Comparison of ENCODE assay signal across 22 mouse cellular contexts in the genomic region with DNA sequence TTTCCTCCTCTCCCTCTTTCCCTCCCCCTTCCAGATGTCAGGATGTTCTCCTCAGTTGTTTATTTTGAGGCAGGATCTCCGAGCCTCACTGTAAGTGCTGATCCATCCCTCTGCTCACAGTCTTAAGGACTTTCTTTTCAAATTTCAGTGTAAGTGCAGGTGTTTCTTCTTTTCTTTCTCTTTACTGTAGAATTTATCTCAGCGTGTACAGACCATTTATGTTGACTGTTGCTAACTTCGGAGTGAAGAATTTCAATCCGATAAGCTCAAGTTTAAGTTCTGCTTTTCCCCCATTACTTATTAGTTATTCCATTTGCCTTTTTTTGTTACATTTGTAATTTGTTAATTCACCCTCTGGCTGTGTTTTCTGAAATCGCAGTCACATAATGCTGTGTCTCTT. TPM values are rescaled to one million over a fixed set of nuclear protein-coding genes. Genes with fewer than 3 reads are reported as not detected.
A peak's percentile ranks its signal among the peaks of the same experiment; 100 is the strongest.
DNase-seq lines count a peak whose midpoint lies in the region; TF ChIP-seq lines count a peak whose summit lies in the region.
"Had no signal": no experiment of that assay in that cellular context is flagged by ENCODE, and none has a peak within 500 bp of the region (broad histone marks: within the 10 kb centered on the region; RNA-seq: fewer than 3 reads in every experiment).

No protein-coding gene starts in this region.

- no peak overlapping the region for H3K27ac ChIP-seq in heart, embryonic 10.5 days
- peak overlapping the region; percentile 45; the same call in 1 of the 2 replicates for H3K27ac ChIP-seq in thymus, adult 2 months (ENCODE audit: control insufficient read depth, insufficient read depth, low read length)
- H3K27ac ChIP-seq in macrophage = peak overlapping the region; percentile 98
- H3K27ac ChIP-seq: embryonic facial prominence, embryonic 10.5 days; embryonic facial prominence, embryonic 13.5 days; forebrain, embryonic 12.5 days; forebrain, embryonic 15.5 days; heart, adult 2 months; hindbrain, postnatal 0 days had no signal

- no peaks in the 10 kb centered on the region; the same call in 1 of the 2 replicates for H3K36me3 ChIP-seq in heart, embryonic 10.5 days
- H3K36me3 ChIP-seq in thymus, adult 2 months (ENCODE audit: control insufficient read depth, insufficient read depth, low read length) = no peaks in the 10 kb centered on the region
- H3K36me3 ChIP-seq in macrophage (ENCODE audit: inconsistent target) = no peaks in the 10 kb centered on the region
- H3K36me3 ChIP-seq: forebrain, embryonic 15.5 days had no signal

- no peaks in the 10 kb centered on the region for H3K27me3 ChIP-seq in heart, embryonic 10.5 days (ENCODE audit: insufficient read depth, poor library complexity, severe bottlenecking)
- H3K27me3 ChIP-seq in thymus, adult 2 months (ENCODE audit: control insufficient read depth, insufficient read depth, low read length) = no peaks in the 10 kb centered on the region
- H3K27me3 ChIP-seq: embryonic facial prominence, embryonic 13.5 days; forebrain, embryonic 12.5 days; forebrain, embryonic 15.5 days had no signal

- 72% methylated on average over 5 of the region's 5 CpGs for WGBS in heart, embryonic 10.5 days
- 64% methylated on average over 5 of the region's 5 CpGs for WGBS in thymus, adult 2 months
- WGBS in macrophage (ENCODE audit: missing documents) = 42% methylated on average over 5 of the region's 5 CpGs

- peaks cover 93% of the 10 kb centered on the region for H3K79me2 ChIP-seq in macrophage (ENCODE audit: inconsistent target)

- no peak for TF ChIP-seq POLR2A in thymus, adult 2 months (IDR thresholded peaks at IDR 0.05; ENCODE audit: control insufficient read depth, extremely low read depth, insufficient read depth, low read length, poor library complexity)

- H3K4me1 ChIP-seq in heart, embryonic 10.5 days = peaks cover 23% of the 10 kb centered on the region
- peaks cover 21% of the 10 kb centered on the region for H3K4me1 ChIP-seq in thymus, adult 2 months (replicated peaks; ENCODE audit: control insufficient read depth, insufficient read depth, low read length)

- intact Hi-C loops in heart, postnatal 10 days (cut with DNase I) = no loop called here

- no peak overlapping the region for H3K4me3 ChIP-seq in heart, embryonic 10.5 days
- no peak overlapping the region for H3K4me3 ChIP-seq in thymus, adult 2 months (ENCODE audit: control insufficient read depth, insufficient read depth, low read length)
- H3K4me3 ChIP-seq in macrophage (ENCODE audit: inconsistent target) = no peak overlapping the region
- H3K4me3 ChIP-seq: embryonic facial prominence, embryonic 10.5 days; embryonic facial prominence, embryonic 13.5 days; erythroblast, embryonic 14.5 days; forebrain, embryonic 12.5 days; forebrain, embryonic 15.5 days; heart, adult 2 months; hindbrain, embryonic 10.5 days had no signal

- TF ChIP-seq CTCF in thymus, adult 2 months (IDR thresholded peaks at IDR 0.05; ENCODE audit: borderline replicate concordance, control insufficient read depth, extremely low read depth, insufficient read depth, low read length, poor library complexity) = no peak

- DNase-seq in heart, embryonic 10.5 days (ENCODE audit: low spot score) = peak; percentile 11
- no peak for DNase-seq in heart, postnatal 10 days
- no peak for DNase-seq in thymus, adult 2 months
- no peak for DNase-seq in thymus, adult 18-20 months
- DNase-seq in cerebellum, postnatal 4 days (ENCODE audit: low spot score in 2 of 2) = no peak
- DNase-seq: adrenal gland, adult 8-10 months; adrenal gland, postnatal 25 days; cerebellum, adult 2 months; cerebellum, adult 9-11 months; cerebellum, postnatal 25 days; embryo, embryonic 11 days; gastrocnemius, postnatal 10 days; heart, adult 2 months; heart, postnatal 36 days had no signal

- no peaks in the 10 kb centered on the region for H3K9me3 ChIP-seq in heart, embryonic 10.5 days
- H3K9me3 ChIP-seq: forebrain, embryonic 15.5 days had no signal

RNA-seq across cellular contexts. Expression of a gene that starts 29.6 kb away (rescaled TPM):
- polyA plus RNA-seq in heart, embryonic 10.5 days (2016; fragmentation: Nextera tagmentation; extraction: Ambion mirVana) = 8.9 and 9.5 TPM in 2 replicates
- total RNA-seq in heart, postnatal 10 days (2021) = 1 to 10 TPM; 8.0 to 9.1 TPM
- polyA plus RNA-seq in thymus, adult 2 months (2012; rRNA removed) = 15.3 and 15.5 TPM in 2 replicates
- 100 to 1,000 TPM; 188 to 417 (median 275) TPM for total RNA-seq in macrophage (2018; cell fraction: chromatin; rRNA removed)
- total RNA-seq in macrophage (2018; cell fraction: cytosol; rRNA removed) = 100 to 1,000 TPM in 14 of 26 experiments, 10 to 100 TPM in 12; 81.4 to 123 (median 102) TPM
- 100 to 1,000 TPM; 184 to 344 (median 215) TPM for total RNA-seq in macrophage (2018; cell fraction: nucleus; rRNA removed)
- 45.8 to 65.5 TPM (median 65.1 TPM) in 3 replicates for polyA plus RNA-seq in macrophage (2018)
